Mouse (Mus musculus) limb, embryonic 15.5 days (tissue): ENCODE data around the gene Fosl1. TPM values are rescaled to one million over a fixed set of nuclear protein-coding genes. Genes with fewer than 3 reads are reported as not detected.
A peak's percentile ranks its signal among the peaks of the same experiment; 100 is the strongest.
"Not testable (repeated sequence)": the region's sequence is repeated elsewhere in the genome, so short reads cannot be mapped to it uniquely, and the experiment has no call there.

Experiments used
- ATAC-seq: fragments of 200-750 bp; cut with Nextera tagmentation; 2 replicates; pipeline ENCODE4 v1.8.0; 2017; ENCODE audit warnings: low read depth, moderate TSS enrichment; ENCODE audit not compliant: insufficient number of reproducible peaks, low FRiP score, low TSS enrichment
- H3K27ac ChIP-seq: fragments of 300-500 bp; sonication (generic); 2 replicates; pipeline ENCODE4 v1.5.1; 2015; ENCODE audit warnings: moderate library complexity, mild to moderate bottlenecking, inconsistent platforms
- H3K27me3 ChIP-seq: fragments of 300-500 bp; sonication (generic); 2 replicates; pipeline ENCODE4 v1.6.1; 2015; ENCODE audit warnings: inconsistent platforms
- H3K36me3 ChIP-seq: fragments of 300-500 bp; sonication (generic); 2 replicates; pipeline ENCODE4 v1.6.1; 2015; ENCODE audit warnings: inconsistent platforms
- H3K4me1 ChIP-seq: fragments of 300-500 bp; sonication (generic); 2 replicates; pipeline ENCODE4 v1.6.1; 2015; ENCODE audit warnings: inconsistent platforms
- H3K4me2 ChIP-seq: fragments of 300-500 bp; sonication (generic); 2 replicates; pipeline ENCODE4 v1.6.1; 2015; ENCODE audit warnings: mild to moderate bottlenecking, inconsistent platforms
- H3K4me3 ChIP-seq: fragments of 300-500 bp; sonication (generic); 2 replicates; pipeline ENCODE4 v1.5.1; 2015; ENCODE audit warnings: mild to moderate bottlenecking, inconsistent platforms
- H3K9ac ChIP-seq: fragments of 300-500 bp; sonication (generic); 2 replicates; pipeline ENCODE4 v1.6.1; 2015; ENCODE audit warnings: inconsistent platforms
- H3K9me3 ChIP-seq: fragments of 300-500 bp; sonication (generic); 2 replicates; pipeline ENCODE4 v1.6.1; 2016; ENCODE audit warnings: inconsistent platforms
- WGBS: fragments of 180-500 bp; shearing (Covaris S2); methylation state at CpG from one replicate; pipeline ENCODE4 v1.1.7; 2015; 5-methylcytosine and 5-hydroxymethylcytosine counted together
- polyA plus RNA-seq: library from polyadenylated mRNA; unstranded; fragments of >200 nt; fragmentation: Nextera tagmentation; extraction: Ambion mirVana; gene quantifications from 2 replicates; pipeline ENCODE4 v1.2.1, GENCODE M21; 2015

Gene Fosl1
- polyA plus RNA-seq: not detected in 2 replicates

GRCm38 (mm10) chr19:5447515-5448353 is at the start of gene Fosl1:
Fosl1 (plus strand) TSS chr19:5447547.
- Histone ChIP-seq H3K9ac (no peak within 1 kb of the TSS), H3K36me3 (no peaks in the 10 kb centered on the region), H3K4me3 (peak within 1 kb of the TSS; percentile 52), H3K27ac (no peak within 1 kb of the TSS), H3K4me1 (peaks cover 22% of the 10 kb centered on the region), H3K4me2 (peak within 1 kb of the TSS; percentile 89), H3K27me3 (peaks cover 56% of the 10 kb centered on the region), H3K9me3 (peaks cover 4% of the 10 kb centered on the region; the same call in 1 of the 2 replicates)
- under 1% methylated on average over 70 of the region's 70 CpGs for WGBS
- peak; percentile 72; the same call in 1 of the 2 replicates for ATAC-seq

- H3K4me2 ChIP-seq, ATAC-seq, H3K27me3 ChIP-seq, H3K36me3 ChIP-seq, H3K9ac ChIP-seq, H3K27ac ChIP-seq, H3K4me1 ChIP-seq, H3K4me3 ChIP-seq, H3K9me3 ChIP-seq: not testable (repeated sequence)
- whole genome bisulfite sequencing: 73% methylated on average over 4 of the region's 4 CpGs
Observed at GRCm38 (mm10) chr19:5401073-5401472, 46.3 kb upstream of the Fosl1 start.

DNA sequence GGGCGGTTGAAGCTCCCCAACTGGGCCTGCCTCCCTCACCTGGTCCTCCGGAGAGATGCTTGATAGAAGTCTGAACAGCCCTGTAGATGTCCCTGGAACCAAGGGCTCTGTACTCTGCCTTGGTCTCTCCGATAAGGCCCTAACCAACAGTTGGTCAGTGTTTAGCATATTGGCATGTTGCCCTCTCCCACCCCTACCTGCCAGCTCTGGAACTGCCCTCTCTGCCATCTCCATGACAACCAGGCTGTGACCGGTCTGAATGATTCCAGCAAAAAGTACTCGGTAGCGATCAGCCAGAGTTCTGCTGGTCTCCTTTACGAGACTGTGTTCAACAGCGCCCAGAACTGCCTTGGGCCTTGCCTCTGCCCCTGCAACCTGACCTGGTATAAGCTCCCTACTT is 45.1 kb upstream of the Fosl1 start, which contains the start of gene Tsga10ip:
Tsga10ip (minus strand) TSS at position 234 of the 400 bp plus-strand sequence.
- Histone ChIP-seq H3K27me3 (no peaks in the 10 kb centered on the region), H3K9me3 (no peaks in the 10 kb centered on the region), H3K4me1 (peaks cover 4% of the 10 kb centered on the region), H3K36me3 (no peaks in the 10 kb centered on the region), H3K4me2 (no peak within 1 kb of the TSS), H3K4me3 (no peak within 1 kb of the TSS), H3K27ac (no peak within 1 kb of the TSS), H3K9ac (no peak within 1 kb of the TSS)
- ATAC-seq: no peak
- WGBS: 67% methylated on average over 8 of the region's 8 CpGs

DNA sequence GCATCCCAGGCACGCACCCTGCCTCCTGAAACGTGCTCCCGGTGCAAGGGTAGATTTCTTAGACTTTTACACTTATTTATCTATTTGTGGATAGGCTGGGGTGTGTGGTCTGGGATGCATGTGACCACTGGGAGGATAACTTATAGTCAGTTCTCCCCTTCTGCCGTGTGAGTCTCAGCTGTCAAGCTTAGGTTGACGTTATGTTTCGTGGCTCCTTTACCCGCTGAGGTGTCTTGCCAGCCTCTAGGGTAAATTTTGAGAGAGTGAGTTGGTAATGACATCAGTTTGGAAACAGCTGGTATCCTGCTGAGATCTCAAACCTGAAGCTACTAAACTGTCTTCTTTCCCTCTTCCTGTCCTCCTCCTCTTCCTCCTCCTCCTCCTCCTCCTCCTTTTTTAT is 41.4 kb upstream of the Fosl1 start:
- peak overlapping the region; percentile 36 for H3K4me3 ChIP-seq
- peaks cover 23% of the 10 kb centered on the region for H3K4me1 ChIP-seq
- no peaks in the 10 kb centered on the region for H3K36me3 ChIP-seq
- H3K9ac ChIP-seq: 0 out of 2 replicates have a peak overlapping the region, but pooled peaks have one; percentile 20
- no peaks in the 10 kb centered on the region for H3K27me3 ChIP-seq
- H3K4me2 ChIP-seq: peak overlapping the region; percentile 45
- WGBS: 22% methylated on average over 7 of the region's 7 CpGs
- H3K27ac ChIP-seq: peak overlapping the region; percentile 61
- ATAC-seq: no peak
- H3K9me3 ChIP-seq: no peaks in the 10 kb centered on the region

GRCm38 (mm10) chr19:5406531-5407126 is 40.7 kb upstream of the Fosl1 start:
- Histone ChIP-seq H3K9ac (peak overlapping the region; percentile 57), H3K4me3 (peak overlapping the region; percentile 55), H3K4me1 (peaks cover 23% of the 10 kb centered on the region), H3K27ac (peak overlapping the region; percentile 94), H3K4me2 (peak overlapping the region; percentile 63)
- ATAC-seq: peak; percentile 73
- not testable (repeated sequence) for H3K9me3 ChIP-seq, H3K36me3 ChIP-seq, H3K27me3 ChIP-seq
- WGBS: 15% methylated on average over 25 of the region's 25 CpGs

- Histone ChIP-seq H3K4me1 (peaks cover 23% of the 10 kb centered on the region), H3K9ac (peak overlapping the region; percentile 57), H3K9me3 (no peaks in the 10 kb centered on the region), H3K36me3 (no peaks in the 10 kb centered on the region), H3K27ac (peak overlapping the region; percentile 94), H3K4me2 (peak overlapping the region; percentile 63), H3K4me3 (peak overlapping the region; percentile 55), H3K27me3 (no peaks in the 10 kb centered on the region)
- ATAC-seq: 0 out of 2 replicates have a peak, but pooled peaks have one; percentile 40
- WGBS: 22% methylated on average over 7 of the region's 7 CpGs
Observed at GRCm38 (mm10) chr19:5407133-5407532, 40.2 kb upstream of the Fosl1 start.

DNA sequence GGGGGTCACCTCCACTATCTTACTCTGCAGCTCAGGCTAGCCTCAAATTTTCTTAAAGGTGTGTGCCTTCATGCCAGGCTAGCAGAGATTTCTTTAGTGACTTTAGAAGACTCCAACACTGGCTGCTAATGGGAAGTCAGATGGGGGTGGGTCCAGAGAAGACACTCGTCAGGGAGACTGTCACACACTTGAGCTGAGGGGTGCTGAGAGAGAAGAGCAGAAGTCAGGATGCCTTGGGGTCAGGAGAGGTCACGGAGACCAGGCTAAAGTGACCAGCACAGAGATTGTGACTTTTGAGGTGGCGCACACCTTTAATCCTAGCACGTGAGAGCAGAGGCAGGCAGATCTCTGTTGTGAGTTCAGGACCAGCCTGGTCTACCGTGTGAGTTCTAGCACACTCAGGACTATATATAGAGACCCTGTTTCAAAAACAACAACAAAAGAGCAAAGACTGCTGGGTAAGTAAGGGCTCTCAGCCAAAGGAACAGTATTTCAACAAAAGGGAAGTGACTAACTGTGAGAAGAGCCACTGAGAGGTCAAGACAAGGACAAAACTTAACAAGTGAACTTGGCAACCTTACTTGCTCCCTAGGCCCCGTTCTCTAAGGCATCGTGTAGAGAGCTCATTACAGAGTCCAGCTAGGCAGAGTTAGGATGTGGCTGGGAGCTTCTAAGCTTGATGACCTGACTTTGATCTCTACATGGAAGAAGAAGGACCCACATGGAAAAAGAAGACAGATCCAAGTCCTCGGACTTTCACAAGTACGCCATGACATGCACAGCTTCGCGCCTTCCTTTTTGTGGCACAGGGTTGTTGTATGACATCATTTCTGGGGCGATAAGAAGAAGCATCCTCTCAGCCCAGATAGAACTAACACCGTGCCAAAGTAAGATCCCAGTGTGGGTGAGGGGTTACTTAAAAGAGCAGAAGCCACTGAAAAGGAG is 39.0 kb upstream of the Fosl1 start:
- H3K27ac ChIP-seq: peak overlapping the region; percentile 18
- H3K27me3 ChIP-seq: no peaks in the 10 kb centered on the region
- no peaks in the 10 kb centered on the region for H3K36me3 ChIP-seq
- WGBS: 86% methylated on average over 13 of the region's 13 CpGs
- H3K4me1 ChIP-seq: peaks cover 23% of the 10 kb centered on the region
- H3K9me3 ChIP-seq: no peaks in the 10 kb centered on the region
- no peak overlapping the region for H3K4me3 ChIP-seq
- H3K9ac ChIP-seq: no peak overlapping the region
- ATAC-seq: no peak
- H3K4me2 ChIP-seq: no peak overlapping the region

GRCm38 (mm10) chr19:5409068-5409467 is 38.3 kb upstream of the Fosl1 start:
- Histone ChIP-seq H3K4me1 (peaks cover 23% of the 10 kb centered on the region), H3K9me3 (no peaks in the 10 kb centered on the region), H3K27ac (peak overlapping the region; percentile 18), H3K4me2 (no peak overlapping the region), H3K9ac (no peak overlapping the region), H3K27me3 (no peaks in the 10 kb centered on the region), H3K4me3 (no peak overlapping the region), H3K36me3 (no peaks in the 10 kb centered on the region)
- no peak for ATAC-seq
- 42% methylated on average over 5 of the region's 5 CpGs for WGBS

DNA sequence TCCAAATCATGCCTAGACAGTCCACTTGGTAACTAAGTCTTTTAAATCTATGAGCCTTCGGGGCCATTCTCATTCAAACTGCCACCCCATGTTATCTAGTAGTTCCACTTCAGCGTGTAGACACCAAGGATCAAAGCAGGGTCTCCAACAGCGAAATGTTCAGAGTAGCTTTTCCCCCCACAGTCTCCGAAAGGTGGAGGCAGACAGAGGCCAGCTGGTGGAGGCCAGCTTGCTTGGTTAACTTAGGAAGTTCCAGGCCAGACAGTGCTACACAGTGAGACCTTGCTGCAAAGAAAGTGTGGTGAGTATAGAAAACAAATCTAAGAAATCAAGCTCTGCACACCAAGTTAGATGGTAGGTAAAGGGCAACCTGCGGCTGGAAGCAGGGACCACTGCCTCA is 36.7 kb upstream of the Fosl1 start:
- Histone ChIP-seq H3K9me3 (no peaks in the 10 kb centered on the region), H3K27ac (no peak overlapping the region), H3K4me1 (peaks cover 23% of the 10 kb centered on the region), H3K27me3 (no peaks in the 10 kb centered on the region), H3K36me3 (no peaks in the 10 kb centered on the region), H3K4me2 (no peak overlapping the region), H3K4me3 (no peak overlapping the region), H3K9ac (no peak overlapping the region)
- no peak for ATAC-seq
- 82% methylated on average over 5 of the region's 5 CpGs for WGBS

DNA sequence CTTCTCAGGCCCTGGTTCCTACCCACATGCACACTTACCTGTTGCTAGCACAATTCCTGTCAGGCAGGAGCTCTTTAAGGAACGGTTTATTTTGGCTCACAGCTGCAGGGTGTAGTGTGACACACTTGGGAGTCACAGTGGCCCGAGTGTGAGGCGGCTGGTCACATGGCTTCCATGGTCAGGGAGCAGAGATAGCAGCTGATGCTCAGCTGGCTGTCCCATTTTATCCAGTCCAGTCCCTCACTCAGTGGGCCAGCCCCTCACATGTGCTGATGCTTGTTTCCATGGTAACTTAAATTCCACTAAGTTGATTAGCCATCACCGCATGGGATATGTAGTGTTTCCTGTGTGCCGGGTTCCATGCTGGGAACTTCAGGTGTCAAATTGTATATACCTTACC is 35.4 kb upstream of the Fosl1 start:
- Histone ChIP-seq H3K4me3 (no peak overlapping the region), H3K4me2 (no peak overlapping the region), H3K9ac (no peak overlapping the region), H3K9me3 (no peaks in the 10 kb centered on the region), H3K36me3 (no peaks in the 10 kb centered on the region), H3K4me1 (peaks cover 19% of the 10 kb centered on the region), H3K27me3 (no peaks in the 10 kb centered on the region), H3K27ac (no peak overlapping the region)
- no peak for ATAC-seq
- WGBS: 55% methylated on average over 5 of the region's 5 CpGs

DNA sequence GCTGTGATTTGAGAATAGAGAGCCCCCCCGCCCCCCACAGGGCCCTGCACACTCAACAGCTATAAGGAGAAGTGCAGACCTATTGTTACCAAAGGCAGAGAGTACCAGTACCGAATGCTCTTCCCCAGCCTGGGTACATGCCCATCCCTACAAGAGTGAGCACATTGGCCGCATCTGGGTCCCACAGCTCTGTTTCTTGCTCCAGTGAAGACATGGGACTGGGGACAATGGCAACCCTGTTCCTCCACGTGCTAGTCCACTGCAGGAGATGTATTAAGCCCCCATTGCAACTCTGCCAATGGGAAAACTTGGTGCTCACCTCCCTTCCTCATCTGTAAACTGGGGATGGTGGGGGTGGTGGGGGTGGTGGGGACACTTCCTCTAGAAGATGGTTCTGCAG is 33.5 kb upstream of the Fosl1 start:
- no peak for ATAC-seq
- 75% methylated on average over 4 of the region's 4 CpGs for WGBS
- no peak overlapping the region for H3K9ac ChIP-seq
- no peaks in the 10 kb centered on the region for H3K9me3 ChIP-seq
- H3K36me3 ChIP-seq: peaks cover 5% of the 10 kb centered on the region; the same call in 1 of the 2 replicates
- H3K4me1 ChIP-seq: peaks cover 4% of the 10 kb centered on the region; the same call in 1 of the 2 replicates
- H3K4me2 ChIP-seq: no peak overlapping the region
- no peak overlapping the region for H3K4me3 ChIP-seq
- no peaks in the 10 kb centered on the region for H3K27me3 ChIP-seq
- no peak overlapping the region for H3K27ac ChIP-seq
